Mouse (Mus musculus): ENCODE data around the gene Btbd11.

Gene Btbd11

GRCm38 (mm10) chr10:85420851-85421628 is 34.4 kb downstream of the Btbd11 start:
- no peak for DNase-seq (ENCODE audit: low spot score)

DNA sequence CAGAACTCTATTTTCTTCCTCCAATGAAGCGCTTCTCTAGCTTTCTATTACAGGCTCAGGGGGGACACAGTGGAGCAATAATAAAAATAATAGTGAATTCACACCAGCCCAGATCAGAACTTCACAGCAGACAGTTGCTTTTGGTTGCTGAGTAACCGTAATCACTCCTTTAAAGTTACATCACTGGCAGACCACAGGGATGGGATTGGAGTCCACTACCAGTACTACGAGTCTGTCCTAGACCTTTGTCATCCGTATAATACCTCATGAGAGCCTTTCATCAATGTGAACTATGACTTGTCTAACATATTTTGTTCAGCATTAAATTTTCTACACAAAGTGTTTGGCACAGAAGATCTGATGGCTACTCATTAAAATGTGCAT is 35.0 kb downstream of the Btbd11 start:
- DNase-seq (ENCODE audit: low spot score): no peak

GRCm38 (mm10) chr10:85425756-85426155 is 39.1 kb downstream of the Btbd11 start:
- DNase-seq (ENCODE audit: low spot score): no peak

DNA sequence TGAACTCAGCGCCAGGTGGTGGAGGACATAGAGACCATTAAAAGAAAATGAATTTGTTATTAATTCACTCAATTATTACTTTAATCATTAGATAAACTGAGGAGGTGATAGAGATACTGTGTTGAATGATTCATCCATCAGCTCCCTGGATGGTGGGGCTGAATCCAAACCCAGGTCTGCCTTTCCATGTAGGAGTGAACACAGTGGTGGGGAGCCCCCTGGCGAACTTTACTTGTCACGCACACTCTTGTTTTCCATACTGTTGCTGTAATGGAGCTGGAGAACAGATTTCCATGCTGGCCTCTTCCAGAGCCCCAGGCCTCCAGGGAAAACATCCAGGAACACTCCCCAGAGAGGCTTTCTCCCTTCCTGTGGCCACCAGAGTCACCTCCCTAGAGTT is 50.6 kb downstream of the Btbd11 start:
- DNase-seq (ENCODE audit: low spot score): no peak

DNA sequence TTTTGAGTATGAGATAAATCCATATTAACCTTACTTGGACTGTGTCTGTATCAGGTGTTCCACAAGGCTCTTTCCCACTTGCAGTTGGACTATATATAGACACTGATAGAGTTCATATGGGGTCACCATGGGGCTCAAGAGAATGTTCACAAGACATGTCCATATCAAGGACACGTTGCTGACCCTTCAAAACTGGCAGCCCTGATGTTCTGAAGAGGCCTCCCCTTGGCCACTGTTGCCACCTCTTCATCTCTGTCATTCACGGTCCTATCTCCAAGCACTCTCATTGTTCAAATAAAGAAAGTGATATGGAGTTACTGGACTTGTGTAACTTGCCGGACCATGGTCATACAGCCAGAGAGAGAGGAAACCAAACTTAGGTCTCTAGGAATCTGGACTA is 56.8 kb downstream of the Btbd11 start:
- DNase-seq (ENCODE audit: low spot score): no peak

DNA sequence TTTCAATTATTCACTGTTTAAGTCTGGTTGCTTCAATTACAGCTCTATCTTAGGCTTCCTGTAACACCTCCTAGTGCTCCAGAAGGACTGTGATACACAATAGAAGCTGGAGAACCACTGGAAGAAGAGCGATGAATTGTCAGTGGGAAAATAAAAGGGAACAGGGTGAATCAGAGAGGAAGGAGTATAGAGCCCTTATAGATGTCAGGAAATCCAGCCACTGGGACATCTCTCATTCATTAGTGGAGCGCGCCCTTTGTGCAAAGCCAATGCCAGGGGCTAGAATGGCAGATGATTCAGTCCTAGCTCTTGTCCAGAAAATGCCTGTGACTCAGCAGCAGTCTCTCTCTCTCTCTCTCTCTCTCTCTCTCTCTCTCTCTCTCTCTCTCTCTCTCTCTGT is 59.3 kb downstream of the Btbd11 start:
- no peak for DNase-seq (ENCODE audit: low spot score)

DNA sequence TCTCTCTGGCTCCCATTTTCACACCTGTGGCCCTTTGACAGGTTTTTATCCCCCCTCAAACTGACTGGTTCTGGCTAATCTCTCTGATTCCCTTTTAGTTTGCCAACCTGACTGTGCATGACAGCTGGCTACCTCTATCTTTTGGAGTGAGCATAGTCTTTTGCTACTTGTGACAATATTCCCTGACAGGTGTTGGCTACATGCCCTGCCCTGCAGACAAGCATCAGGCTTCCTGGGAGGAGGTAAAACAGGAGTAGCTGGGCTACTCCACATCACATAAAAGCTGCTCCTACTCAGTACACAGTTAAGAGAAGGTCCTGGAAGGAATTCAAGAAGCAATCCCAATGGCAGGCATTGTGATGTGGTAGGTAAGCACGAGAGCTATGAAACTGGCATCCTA is 60.1 kb downstream of the Btbd11 start:
- DNase-seq (ENCODE audit: low spot score): no peak

DNA sequence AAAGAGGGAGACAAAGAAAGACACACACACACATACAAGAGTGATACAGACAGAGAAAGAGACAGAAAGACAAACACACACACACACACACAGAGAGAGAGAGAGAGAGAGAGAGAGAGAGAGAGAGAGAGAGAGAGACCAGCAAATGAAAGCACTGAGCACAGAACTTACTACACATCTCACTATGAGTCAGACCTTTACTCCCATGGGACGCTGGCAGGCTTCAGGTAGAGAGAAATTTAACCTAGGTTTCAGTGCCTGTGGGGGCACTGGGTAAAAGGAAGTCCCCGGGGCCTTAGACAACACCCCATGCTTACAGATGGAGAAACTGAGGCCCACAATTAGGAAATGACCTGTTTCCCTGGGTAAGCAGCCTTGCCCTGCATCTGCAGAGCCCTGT is 61.3 kb downstream of the Btbd11 start:
- no peak for DNase-seq (ENCODE audit: low spot score)

DNA sequence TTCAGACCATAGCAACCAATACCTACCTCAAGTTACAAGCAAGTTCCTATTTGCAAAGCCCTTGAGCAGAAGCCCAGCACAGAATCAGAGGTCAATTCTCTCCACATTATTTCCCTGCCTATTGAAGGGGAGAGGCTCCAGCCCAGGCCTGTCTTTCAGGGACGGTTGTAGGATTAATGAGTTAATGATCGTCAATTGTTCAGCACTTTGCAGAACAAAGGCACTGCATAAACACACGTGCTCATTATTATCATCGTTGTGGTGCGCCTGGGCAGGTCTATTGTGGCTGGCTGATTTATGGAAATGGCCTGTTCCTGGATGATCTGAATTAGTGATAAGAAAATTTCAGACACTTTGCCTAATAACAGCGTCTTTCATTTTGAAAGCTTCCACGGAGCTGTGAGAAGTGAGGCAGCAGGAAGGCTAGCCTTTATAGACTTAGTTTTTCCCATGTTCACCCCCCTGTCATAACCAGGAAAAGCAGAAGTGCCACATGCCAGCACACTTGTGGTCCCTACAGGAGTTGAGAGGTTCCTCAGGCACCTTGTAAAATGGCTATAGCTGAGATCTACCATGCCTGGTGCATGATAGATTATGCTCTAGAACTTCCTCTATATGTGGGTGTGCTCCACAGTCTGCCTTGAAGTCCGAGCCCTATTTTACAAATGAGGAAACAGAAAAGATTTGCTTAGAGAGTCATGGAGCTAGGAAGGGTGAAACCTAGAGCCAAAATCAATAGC is 65.2 kb downstream of the Btbd11 start:
- DNase-seq (ENCODE audit: low spot score): no peak

- no peak for DNase-seq (ENCODE audit: low spot score)
Observed at GRCm38 (mm10) chr10:85453221-85453775, 66.7 kb downstream of the Btbd11 start.

DNA sequence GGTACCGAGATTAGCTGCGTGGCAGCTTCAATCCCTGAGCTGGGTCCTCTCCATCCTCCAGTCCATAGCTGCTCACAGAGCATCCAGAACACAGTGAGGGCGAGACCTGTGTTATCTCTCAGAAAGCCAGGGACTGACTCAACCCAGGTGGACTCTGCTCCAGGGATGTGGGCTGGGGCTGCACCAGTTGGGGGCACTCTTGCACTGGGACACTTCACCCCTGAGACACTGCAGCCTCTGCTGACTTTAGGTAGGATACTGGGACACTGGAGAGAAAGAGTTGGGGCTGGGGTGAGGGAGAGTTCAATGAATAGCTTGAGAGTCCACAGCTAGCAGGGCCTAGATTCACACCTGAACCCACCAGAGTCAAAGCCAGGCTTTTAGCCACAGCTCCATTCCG is 69.4 kb downstream of the Btbd11 start:
- no peak for DNase-seq (ENCODE audit: low spot score)

DNA sequence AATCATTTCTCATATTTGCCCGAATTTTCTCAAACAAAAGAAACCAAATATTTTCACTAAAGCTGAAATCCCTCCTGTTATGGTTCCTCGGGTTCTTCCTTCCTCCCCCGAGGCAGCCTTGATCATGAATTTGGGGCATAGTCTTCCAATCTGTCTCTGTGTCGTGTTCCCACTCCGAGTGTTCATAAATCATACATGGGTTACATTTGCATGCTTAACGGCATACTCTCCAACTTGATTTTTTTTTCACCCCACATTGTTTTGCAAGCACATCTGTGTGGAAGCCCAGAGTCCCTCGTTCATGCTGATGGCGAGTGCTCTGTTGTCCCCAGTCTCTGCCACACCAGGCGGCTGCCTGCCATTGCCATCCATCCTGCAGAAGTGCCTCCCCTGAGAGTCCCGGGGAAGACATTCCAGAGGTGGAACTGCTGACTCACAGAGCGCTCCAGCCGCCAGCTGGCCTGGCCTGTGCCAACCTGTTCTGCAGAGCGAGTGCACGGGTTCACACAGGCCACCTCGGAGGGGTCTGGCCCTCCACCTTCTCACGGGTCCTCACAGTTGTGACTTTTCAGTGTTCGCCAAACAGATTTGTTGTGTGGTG is 72.2 kb downstream of the Btbd11 start:
- no peak for DNase-seq (ENCODE audit: low spot score)

GRCm38 (mm10) chr10:85460736-85461135 is 74.1 kb downstream of the Btbd11 start:
- no peak for DNase-seq (ENCODE audit: low spot score)

- DNase-seq (ENCODE audit: low spot score): no peak
Observed at GRCm38 (mm10) chr10:85464152-85464551, 77.5 kb downstream of the Btbd11 start.

GRCm38 (mm10) chr10:85465516-85466408 is 79.1 kb downstream of the Btbd11 start:
- no peak for DNase-seq (ENCODE audit: low spot score)

DNA sequence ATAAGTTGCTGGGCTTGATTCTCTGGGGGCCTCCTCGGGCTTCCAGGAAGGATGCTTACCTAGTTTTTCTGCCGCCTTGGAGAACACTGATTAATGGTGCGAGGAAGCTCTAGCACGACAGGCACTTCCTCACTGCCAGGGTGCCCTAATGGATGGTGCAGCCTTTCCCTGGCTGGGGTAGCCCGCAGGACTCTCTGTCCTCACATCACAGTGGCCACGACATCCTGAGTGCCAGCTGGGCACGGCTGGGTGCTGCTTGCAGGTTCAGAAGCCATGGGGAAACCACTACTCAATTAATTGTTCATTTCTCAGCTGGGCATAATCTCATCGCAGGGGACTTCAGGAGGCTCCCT is 79.8 kb downstream of the Btbd11 start:
- DNase-seq (ENCODE audit: low spot score): no peak

GRCm38 (mm10) chr10:85467393-85467792 is 80.8 kb downstream of the Btbd11 start:
- DNase-seq (ENCODE audit: low spot score): no peak

GRCm38 (mm10) chr10:85468527-85468926 is 81.9 kb downstream of the Btbd11 start:
- DNase-seq (ENCODE audit: low spot score): no peak

GRCm38 (mm10) chr10:85469341-85469740 is 82.7 kb downstream of the Btbd11 start:
- no peak for DNase-seq (ENCODE audit: low spot score)

- DNase-seq (ENCODE audit: low spot score): no peak
Observed at GRCm38 (mm10) chr10:85473265-85473664, 86.7 kb downstream of the Btbd11 start.

DNA sequence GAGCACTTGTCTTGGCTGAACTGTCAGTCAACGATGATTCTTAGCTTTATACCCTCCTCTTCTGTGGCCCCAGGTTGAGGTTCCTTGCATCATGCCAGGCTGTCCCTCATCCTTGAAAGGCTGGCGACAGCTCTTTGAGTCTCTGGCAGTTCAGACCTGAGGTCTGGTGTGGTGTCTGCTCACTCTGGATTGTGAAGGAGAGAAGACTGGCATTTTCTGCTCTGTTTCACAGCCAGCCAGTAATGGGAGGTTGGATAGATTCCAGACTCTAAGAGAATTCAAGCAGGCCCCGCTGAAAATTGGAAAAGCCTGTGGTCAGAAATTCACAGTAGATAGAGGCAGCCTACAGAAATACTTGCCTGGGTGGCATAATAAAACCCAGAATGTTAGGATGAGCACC is 87.3 kb downstream of the Btbd11 start:
- DNase-seq (ENCODE audit: low spot score): no peak

All from spleen, adult 12 weeks (tissue).